Mouse (Mus musculus) left cerebral cortex, adult 18-20 months (tissue): ENCODE results near the gene Mphosph9. TPM values are rescaled to one million over a fixed set of nuclear protein-coding genes. Genes with fewer than 3 reads are reported as not detected.
A peak's percentile ranks its signal among the peaks of the same experiment; 100 is the strongest.
"Not testable (repeated sequence)": the region's sequence is repeated elsewhere in the genome, so short reads cannot be mapped to it uniquely, and the experiment has no call there.

ENCODE experiments used
- DNase-seq, 2 experiments: peaks; one replicate each; pipeline ENCODE4 v3.0.0; 2021 to 2022; ENCODE audit warnings: low spot score in 2 of 2, mixed read lengths in 1 of 2
- total RNA-seq, 2 experiments: library from RNA; stranded (reverse); gene quantifications; 2 replicates each; pipeline ENCODE4 v1.2.3; 2021

Mphosph9 gene
- total RNA-seq, 2 experiments from 2014 or later = 13.8 to 22.5 TPM

GRCm38 (mm10) chr5:124349196-124349595 lies 21.4 kb upstream of the Mphosph9 start:
- DNase-seq = peak in 1 of 2 experiments; percentile 25

- DNase-seq = no peak
Measured at GRCm38 (mm10) chr5:124342897-124343296, 15.1 kb upstream of the Mphosph9 start.

DNA sequence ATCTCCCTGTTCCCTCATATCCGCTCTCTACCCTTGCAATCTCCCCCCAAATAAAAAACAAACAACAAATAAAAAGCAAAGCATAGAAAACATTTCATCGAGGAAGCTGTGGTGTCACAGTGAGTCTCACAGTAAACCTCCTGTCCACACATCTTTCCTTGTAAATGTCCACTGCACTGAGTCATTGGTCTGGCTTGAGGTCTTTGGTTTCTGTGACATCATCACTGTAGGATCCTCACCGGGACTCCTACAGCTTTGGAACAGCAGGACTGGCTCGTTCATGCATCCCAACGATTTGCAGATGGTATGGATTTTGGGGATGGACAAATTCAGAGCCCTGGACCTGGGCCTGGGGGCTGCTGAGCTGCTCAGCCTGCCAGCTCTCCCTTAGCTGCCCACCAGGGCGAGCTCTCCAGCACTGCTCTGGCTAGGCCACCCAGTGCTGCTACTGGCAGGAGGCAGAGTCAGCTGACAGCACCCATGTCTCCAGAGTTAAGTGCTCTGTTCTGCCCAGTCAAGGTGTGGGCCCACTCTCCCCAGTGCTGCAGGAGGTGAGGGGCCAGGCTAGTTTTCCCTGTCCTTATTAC lies 14.1 kb upstream of the Mphosph9 start:
- not testable (repeated sequence) for DNase-seq

DNA sequence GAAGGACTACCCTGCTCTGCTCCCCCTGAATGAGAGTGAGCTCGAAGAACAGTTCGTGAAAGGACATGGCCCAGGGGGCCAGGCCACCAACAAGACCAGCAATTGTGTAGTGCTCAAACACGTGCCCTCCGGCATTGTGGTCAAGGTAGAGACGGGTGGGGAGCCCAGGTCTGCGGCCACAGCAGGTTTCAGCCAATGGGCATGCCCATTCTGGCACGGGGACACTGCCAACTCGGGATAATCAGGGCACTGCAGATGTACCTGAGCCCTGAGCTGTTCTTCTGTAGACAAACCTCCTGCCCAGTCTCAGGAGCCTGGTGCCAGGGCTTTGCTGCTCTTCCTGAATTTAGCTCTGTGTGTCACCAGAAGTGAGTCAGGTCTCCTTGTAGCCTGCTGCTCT lies 11.0 kb upstream of the Mphosph9 start:
- no peak for DNase-seq

- peak; percentile 52 to 53 for DNase-seq
Measured at GRCm38 (mm10) chr5:124337909-124338308, 10.1 kb upstream of the Mphosph9 start.

DNA sequence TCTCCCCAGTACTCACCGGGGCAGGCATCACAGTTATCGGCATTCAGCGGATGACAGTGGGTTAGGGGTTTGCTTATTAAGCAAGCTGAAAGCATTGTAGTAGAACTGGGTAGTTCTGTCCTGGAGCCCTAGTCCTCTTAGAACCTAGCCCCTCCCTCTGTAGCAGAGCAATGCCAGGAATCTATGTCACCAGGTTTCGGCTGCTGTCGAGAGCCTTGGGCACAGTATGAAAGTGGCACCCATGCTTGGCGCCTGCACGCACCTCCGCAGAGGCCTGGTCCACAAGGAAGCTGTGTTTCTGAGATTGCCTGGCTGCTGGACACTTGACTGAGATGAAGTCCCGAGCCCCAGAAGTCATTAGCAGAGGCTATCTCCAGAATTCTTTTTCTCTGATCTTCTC lies 9.3 kb upstream of the Mphosph9 start:
- no peak for DNase-seq

- peak in 1 of 2 experiments; percentile 19 for DNase-seq
Measured at GRCm38 (mm10) chr5:124334392-124334791, 6.6 kb upstream of the Mphosph9 start.

GRCm38 (mm10) chr5:124330086-124330485 lies 2.3 kb upstream of the Mphosph9 start:
- DNase-seq = no peak

DNA sequence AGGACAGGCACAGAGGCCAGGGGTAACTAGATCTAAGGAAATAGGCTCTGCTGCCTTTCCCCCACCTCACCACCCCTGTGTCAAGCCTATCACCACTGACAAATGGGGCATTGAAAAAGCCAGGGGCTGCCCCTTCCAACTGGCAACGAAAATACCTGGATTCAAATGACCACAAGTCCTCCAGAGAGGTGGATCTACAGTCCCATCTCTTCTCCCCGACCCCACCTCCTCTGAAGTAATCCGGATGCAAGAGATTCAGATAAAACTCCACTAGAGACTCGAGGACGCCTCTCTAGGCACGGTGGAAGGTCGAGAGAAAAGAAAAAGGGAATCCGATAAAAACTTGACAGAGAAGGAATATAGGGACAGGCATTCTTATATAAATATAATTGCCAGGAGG lies 943 bp downstream of the Mphosph9 start:
- no peak for DNase-seq

DNA sequence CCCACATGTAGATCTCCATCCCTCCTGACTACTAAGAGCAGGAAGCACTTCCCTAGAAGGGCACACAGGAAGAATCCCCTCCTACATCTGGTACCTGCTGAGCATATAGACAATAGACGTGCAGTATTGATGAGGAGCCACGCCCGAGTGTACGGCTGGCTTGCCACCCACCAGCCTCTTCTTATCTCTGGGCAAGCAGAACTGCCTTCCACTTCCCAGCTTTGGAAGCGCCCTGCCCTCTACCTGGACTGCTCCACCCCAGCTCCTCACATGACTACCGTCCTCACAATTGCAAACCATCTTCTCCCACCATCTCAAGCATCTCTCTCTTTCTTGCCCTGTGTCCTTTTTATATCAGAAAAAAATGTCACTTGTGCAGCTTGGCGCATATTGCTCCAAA lies 10.1 kb downstream of the Mphosph9 start:
- no peak for DNase-seq

- DNase-seq = no peak
Measured at GRCm38 (mm10) chr5:124315941-124316340, 11.8 kb downstream of the Mphosph9 start.

- no peak for DNase-seq
Measured at GRCm38 (mm10) chr5:124315498-124315897, 12.3 kb downstream of the Mphosph9 start.

- DNase-seq = no peak
Measured at GRCm38 (mm10) chr5:124310091-124310490, 17.7 kb downstream of the Mphosph9 start.

GRCm38 (mm10) chr5:124309155-124309554 lies 18.6 kb downstream of the Mphosph9 start:
- DNase-seq = no peak

DNA sequence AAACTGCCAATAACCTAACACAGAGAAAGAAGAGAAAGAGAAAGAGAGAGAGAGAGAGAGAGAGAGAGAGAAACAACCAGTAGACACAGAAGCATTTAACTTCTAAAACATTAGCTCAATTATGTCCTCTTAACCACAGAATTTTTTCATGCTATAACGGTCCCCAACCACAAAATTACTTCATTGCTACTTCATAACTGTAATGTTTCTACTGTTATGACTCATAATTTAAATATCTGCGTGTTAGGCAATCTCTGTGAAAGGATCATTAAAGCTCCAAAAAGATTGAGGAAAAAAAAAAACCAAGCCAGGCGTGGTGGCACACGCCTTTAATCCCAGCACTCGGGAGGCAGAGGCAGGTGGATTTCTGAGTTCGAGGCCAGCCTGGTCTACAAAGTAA lies 24.9 kb downstream of the Mphosph9 start:
- not testable (repeated sequence) for DNase-seq

DNA sequence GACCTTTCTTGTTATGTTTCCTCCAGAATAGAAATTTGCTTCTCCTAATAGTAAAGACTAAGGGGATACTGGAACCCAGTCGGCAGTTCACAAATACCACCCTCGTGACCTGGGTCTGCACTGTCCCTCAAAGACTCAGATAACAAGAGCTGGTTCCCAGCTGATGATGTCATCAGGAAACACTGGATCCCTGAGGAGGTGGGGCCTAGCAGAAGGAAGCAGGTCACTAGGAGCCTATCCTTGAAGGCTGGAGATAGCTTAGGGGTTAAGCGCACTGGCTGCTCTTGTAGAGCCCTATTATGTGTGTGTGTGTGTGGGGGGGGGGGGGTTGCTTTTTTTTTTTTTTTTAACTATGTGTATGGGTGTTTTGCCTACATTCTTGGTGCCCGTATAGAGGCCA lies 27.6 kb downstream of the Mphosph9 start:
- no peak for DNase-seq

- peak in 1 of 2 experiments; percentile 28 for DNase-seq
Measured at GRCm38 (mm10) chr5:124299307-124299706, 28.5 kb downstream of the Mphosph9 start.

DNA sequence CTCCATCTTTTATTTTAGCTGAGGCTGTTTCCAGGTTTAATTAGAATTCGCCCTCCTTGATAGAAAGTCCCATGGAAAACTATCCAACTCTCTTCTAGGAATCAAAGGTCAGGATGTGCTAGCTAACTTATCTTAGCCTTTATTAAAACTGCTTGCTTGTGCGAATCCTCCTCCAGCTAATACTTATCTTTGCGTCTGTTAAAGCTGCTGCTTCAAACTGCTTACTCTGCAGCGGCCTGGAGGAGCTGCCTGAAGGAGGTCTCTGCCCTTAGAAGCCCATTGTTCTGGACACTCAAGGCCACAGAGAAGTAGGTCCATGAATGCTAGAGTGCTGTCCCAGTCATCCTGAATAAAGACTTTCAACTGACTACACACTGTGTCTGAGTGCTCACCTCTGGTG lies 31.3 kb downstream of the Mphosph9 start:
- no peak for DNase-seq

GRCm38 (mm10) chr5:124293967-124294366 lies 33.8 kb downstream of the Mphosph9 start:
- no peak for DNase-seq

DNA sequence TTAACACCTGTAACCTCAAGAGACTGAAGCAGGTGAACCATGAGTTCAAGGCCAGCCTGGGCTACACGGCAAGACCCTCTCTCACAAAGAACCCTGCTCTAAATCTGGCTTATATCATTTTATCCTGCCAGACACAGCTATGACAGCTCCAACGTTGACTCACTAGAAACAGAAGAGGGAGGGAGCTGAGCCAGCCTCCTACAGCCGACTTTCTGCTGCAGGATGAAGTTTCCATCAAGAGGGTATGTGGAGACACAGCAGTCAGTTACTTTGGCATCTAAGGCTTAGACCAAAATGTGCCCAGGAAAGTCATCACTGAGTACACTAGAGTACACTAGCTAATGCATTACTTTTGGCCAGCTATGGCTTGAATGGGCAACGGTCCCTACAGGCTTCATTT lies 37.6 kb downstream of the Mphosph9 start:
- DNase-seq = no peak

GRCm38 (mm10) chr5:124287616-124288247 lies 40.0 kb downstream of the Mphosph9 start:
- DNase-seq = peak in 1 of 2 experiments; percentile 40

DNA sequence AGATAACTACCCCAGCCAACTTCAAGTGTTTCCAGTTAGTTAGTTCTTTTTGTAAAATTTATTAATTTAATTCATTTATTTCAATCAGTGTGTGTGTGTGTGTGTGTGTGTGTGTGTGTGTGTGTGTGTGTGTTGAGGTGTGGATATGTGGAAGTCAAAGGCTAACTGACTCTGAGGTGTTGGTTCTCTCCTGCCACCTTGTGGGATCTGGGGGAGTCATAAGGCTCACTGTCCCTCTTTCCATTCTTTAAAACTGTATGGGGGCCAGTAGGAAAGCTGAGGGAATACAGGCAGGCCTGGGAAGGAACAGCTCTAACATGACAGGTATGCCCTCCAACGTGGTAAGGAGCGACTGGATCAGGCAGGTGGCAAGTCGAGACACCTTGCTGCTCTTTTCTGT lies 43.4 kb downstream of the Mphosph9 start:
- DNase-seq = no peak

DNA sequence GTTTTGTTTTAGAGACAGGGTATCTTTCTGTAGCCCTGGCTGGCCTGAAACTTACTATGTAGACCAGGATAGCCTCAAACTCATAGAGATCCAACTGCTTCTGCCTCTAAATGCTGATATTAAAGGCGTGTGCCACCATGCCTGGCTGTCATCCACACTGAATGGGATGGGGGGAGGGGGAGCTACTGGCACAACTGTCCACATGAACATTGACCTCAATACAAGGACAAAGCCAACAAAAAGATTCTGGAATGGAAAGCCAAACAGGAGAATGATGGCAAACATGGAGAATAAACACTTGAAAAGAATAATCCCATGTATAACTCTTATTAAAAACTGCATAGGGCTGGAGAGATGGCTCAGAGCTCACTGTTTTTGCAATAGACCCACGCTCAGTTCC lies 44.9 kb downstream of the Mphosph9 start:
- DNase-seq = no peak
